Mouse (Mus musculus) olfactory bulb, adult 2 months (tissue): ENCODE data around the gene Hpf1.

Experiments
- CTCF ChIP-seq: fragments of 200-500 bp; IDR thresholded peaks from 2 replicates; pipeline ENCODE4 v1.5.1; 2012; ENCODE audit warnings: low read depth, mild to moderate bottlenecking, low read length, moderate library complexity; ENCODE audit not compliant: insufficient read depth
- POLR2A ChIP-seq: fragments of 200-500 bp; IDR thresholded peaks from 2 replicates; pipeline ENCODE4 v1.6.1; 2012; ENCODE audit warnings: mild to moderate bottlenecking, low read depth, low read length, moderate library complexity; ENCODE audit not compliant: insufficient read depth

DNA sequence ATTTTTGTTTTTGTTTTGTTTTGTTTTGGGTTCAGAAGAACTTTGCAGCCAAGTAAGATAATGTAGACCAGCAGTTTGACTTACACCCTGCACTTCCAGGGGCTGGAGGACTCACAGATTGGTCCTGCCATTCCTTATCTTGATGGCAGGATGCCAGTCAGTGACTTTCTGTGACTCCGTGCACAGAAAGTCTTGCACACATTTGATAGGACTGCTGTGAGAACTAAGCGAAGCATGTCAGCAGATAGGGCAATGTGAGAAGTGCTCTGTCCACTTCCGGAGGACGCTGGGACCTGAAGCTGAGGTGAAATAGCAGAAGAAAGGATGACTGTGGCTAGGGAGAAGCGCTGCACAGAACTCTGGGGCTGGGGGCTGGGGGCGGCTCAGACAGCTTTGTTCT, 5.7 kb downstream of the Hpf1 start:
- TF ChIP-seq POLR2A = no peak
- no peak for TF ChIP-seq CTCF
